Mouse (Mus musculus) cerebellum, adult 2 months (tissue): ENCODE data around the gene Emg1.

Source experiments
- CTCF ChIP-seq: fragments of 200-500 bp; IDR thresholded peaks from 2 replicates; pipeline ENCODE4 v1.5.1; 2011; ENCODE audit warnings: low read depth, mild to moderate bottlenecking, control low read depth, low read length, moderate library complexity, borderline replicate concordance; ENCODE audit not compliant: insufficient read depth
- POLR2A ChIP-seq: fragments of 200-500 bp; IDR thresholded peaks from 2 replicates; pipeline ENCODE4 v1.6.1; 2011; ENCODE audit warnings: low read length, control low read depth, borderline replicate concordance; ENCODE audit not compliant: insufficient read depth

- TF ChIP-seq CTCF = no peak
- no peak for TF ChIP-seq POLR2A
These were observed 45.4 kb upstream of the Emg1 start for GRCm38 (mm10) chr6:124757351-124757880.
